Mouse (Mus musculus): ENCODE data around the gene Borcs6. TPM values are rescaled to one million over a fixed set of nuclear protein-coding genes. Genes with fewer than 3 reads are reported as not detected.

Borcs6 gene
- total RNA-seq, 2 experiments from 2014 or later, result 27.8 to 30.4 TPM

GRCm38 (mm10) chr11:69103531-69104435, 44.3 kb downstream of the Borcs6 start:
- no peak for DNase-seq

DNA sequence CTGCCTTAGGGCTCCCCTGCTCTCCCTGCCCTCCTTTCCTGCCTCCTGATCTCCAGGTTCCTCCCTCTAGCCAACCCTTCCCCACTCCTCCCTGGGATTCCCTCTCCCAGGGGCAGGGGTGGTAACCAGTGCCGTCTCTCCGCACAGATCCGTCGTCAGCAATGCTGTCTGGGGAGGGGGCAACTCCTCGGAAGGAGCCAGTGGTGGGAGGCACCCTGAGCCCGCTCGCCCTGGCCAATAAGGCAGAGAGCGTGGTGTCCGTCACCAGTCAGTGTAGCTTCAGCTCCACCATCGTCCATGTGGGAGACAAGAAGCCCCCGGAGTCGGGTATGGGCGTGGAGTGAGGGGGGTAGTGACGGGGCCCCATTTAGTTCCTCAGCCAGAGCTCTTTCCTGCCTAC, 45.0 kb downstream of the Borcs6 start:
- no peak for DNase-seq

DNA sequence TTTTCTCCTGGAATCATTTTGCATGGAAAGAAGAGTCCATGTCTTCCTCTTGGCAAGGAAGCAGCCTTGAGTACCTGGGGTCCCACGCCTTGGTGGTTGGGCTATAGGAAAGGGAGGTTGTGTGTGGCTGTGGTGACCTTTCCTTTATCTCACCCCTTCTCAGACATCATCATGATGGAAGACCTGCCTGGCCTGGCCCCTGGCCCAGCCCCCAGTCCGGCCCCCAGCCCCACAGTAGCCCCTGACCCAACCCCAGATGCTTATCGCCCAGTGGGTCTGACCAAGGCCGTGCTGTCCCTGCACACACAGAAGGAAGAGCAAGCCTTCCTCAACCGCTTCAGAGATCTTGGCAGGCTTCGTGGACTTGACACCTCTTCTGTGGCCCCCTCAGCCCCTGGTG, 45.7 kb downstream of the Borcs6 start:
- no peak for DNase-seq

GRCm38 (mm10) chr11:69105796-69106195, 46.3 kb downstream of the Borcs6 start:
- DNase-seq, result no peak

GRCm38 (mm10) chr11:69106299-69106698, 46.8 kb downstream of the Borcs6 start:
- DNase-seq, result no peak

GRCm38 (mm10) chr11:69106842-69107241, 47.3 kb downstream of the Borcs6 start:
- DNase-seq, result no peak

- no peak for DNase-seq
Observed at GRCm38 (mm10) chr11:69107676-69108075, 48.2 kb downstream of the Borcs6 start.

DNA sequence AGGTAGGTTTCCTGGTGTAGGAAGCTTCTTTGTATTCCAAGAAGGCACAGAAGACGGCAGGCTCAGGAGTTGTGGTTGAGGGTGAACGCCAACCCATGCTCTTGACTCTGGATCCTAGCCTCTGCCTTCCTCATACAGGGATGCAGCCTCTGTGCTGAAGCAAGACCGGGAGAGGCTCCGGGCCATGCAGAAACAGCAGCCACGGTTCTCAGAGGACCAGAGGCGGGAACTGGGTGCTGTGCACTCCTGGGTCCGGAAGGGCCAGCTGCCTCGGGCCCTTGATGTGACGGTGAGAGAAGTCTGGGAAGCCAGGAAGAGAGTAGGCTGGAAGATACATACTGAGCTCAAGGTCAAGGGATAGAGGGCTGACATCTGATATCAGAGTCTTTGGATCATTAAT, 48.7 kb downstream of the Borcs6 start:
- DNase-seq, result no peak

GRCm38 (mm10) chr11:69109032-69109900, 49.7 kb downstream of the Borcs6 start:
- DNase-seq, result no peak

DNA sequence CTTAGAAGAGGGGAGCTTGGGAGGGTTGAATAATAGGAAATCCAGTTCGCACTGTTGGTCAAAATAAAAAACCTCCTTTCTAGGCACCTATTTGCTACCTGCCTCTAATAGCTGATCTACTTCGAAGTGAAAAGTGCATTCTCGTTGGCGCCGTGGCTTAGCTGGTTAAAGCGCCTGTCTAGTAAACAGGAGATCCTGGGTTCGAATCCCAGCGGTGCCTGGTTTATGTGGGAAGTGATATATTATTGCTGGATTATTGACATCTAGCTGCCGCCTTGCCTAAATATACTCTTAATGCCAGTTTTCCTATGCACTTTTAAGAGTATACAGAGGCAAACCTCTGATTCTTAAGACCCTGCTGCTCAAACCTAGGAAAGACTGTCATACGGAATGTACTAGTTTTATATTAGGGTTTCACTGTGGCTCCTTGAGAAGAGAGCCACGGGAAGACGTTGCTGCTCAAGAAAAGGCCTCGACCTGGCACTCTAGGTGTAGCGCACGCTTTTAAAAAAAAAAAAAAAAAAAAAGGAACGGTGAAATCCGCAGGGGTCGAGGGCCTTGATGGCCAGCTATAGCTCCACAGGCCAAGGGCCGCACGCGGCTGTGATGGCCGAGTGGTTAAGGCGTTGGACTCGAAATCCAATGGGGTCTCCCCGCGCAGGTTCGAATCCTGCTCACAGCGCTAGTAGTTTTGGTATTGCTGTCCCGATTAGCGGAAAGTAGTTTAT, 51.0 kb downstream of the Borcs6 start:
- DNase-seq, result peak; percentile 88 to 90

Other genes starting within 250 kb of the Borcs6 start
- 10 to 100 TPM; 90.5 to 93.2 TPM for gene Ndel1, start 187.9 kb upstream of the Borcs6 start, total RNA-seq (2021)
- gene Rnf222, start 171.2 kb upstream of the Borcs6 start, total RNA-seq (2021), result not detected
- gene Rpl26, start 158.1 kb upstream of the Borcs6 start, total RNA-seq (2021), result 100 to 1,000 TPM; 738 to 741 TPM
- not detected for gene Odf4, start 132.6 kb upstream of the Borcs6 start, total RNA-seq (2021)
- gene Arhgef15, start 102.2 kb upstream of the Borcs6 start, total RNA-seq (2021), result 10 to 100 TPM in 1 of 2 experiments, 1 to 10 TPM in 1; 7.4 to 10.5 TPM
- gene Slc25a35, start 91.6 kb upstream of the Borcs6 start, total RNA-seq (2021), result 1 to 10 TPM; 5.3 to 5.6 TPM
- gene Rangrf, start 84.5 kb upstream of the Borcs6 start, total RNA-seq (2021), result 10 to 100 TPM; 17.6 to 19.7 TPM
- 10 to 100 TPM; 22.8 to 28.9 TPM for gene Pfas, start 51.3 kb upstream of the Borcs6 start, total RNA-seq (2021)
- gene Ctc1, start 43.8 kb upstream of the Borcs6 start, total RNA-seq (2021), result 10 to 100 TPM; 31.8 to 32.3 TPM
- gene Aurkb, start 14.1 kb upstream of the Borcs6 start, total RNA-seq (2021), result 1 to 10 TPM; 1.0 to 1.1 TPM
- 10 to 100 TPM; 20.8 to 24.0 TPM for gene Tmem107, start 11.1 kb downstream of the Borcs6 start, total RNA-seq (2021)
- gene Vamp2, start 28.8 kb downstream of the Borcs6 start, total RNA-seq (2021), result 100 to 1,000 TPM; 962 to 984 TPM
- gene Per1, start 35.5 kb downstream of the Borcs6 start, total RNA-seq (2021), result 10 to 100 TPM; 78.2 to 92.8 TPM
- gene Hes7, start 60.7 kb downstream of the Borcs6 start, total RNA-seq (2021), result 1 to 10 TPM in 1 of 2 experiments, under 1 TPM in 1; 0.68 to 1.1 TPM
- gene 9130213A22Rik, start 62.9 kb downstream of the Borcs6 start, total RNA-seq (2021), result 1 to 10 TPM in 1 of 2 experiments, under 1 TPM in 1; 0.96 to 1.2 TPM
- gene Aloxe3, start 66.2 kb downstream of the Borcs6 start, total RNA-seq (2021), result 1 to 10 TPM; 6.6 to 6.9 TPM
- gene Alox12b, start 97.3 kb downstream of the Borcs6 start, total RNA-seq (2021), result 1 to 10 TPM; 5.8 to 7.4 TPM
- 1 to 10 TPM; 5.8 to 7.2 TPM for gene Alox8, start 138.1 kb downstream of the Borcs6 start, total RNA-seq (2021)
- 1 to 10 TPM; 1.9 TPM for gene Gucy2e, start 177.3 kb downstream of the Borcs6 start, total RNA-seq (2021)

Data from layer of hippocampus, postnatal 36 days (tissue).